Mouse (Mus musculus): Measurements from ENCODE around the gene Cdk19. TPM values are rescaled to one million over a fixed set of nuclear protein-coding genes. Genes with fewer than 3 reads are reported as not detected.

Cdk19 gene
- polyA plus RNA-seq, 1 experiment: 16.0 TPM

DNA sequence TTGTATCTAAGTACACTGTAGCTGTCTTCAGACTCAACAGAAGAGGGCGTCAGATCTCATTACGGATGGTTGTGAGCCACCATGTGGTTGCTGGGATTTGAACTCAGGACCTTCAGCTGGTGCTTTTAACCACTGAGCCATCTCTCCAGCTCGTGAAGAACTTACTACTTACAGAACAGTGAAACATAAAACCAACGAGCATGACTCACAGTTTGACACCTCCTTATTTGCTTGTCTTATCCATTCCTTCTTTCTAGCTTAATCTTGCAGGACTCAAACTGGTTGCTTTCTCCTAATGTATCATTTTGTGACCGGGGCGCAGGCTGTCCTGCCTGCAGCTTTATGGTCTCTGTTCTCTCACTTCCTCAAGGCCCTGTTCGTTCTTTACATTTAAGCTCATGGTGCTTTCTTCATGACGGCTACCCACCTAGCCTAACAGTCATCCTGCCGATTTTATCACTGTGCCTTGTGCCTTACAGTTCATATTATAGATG, 8.1 kb downstream of the Cdk19 start:
- peak overlapping the region; percentile 71 for H3K27ac ChIP-seq (ENCODE audit: insufficient read depth, low read length)
- H3K4me3 ChIP-seq (ENCODE audit: low read depth, low read length): peak overlapping the region; percentile 39; the same call in 1 of the 2 replicates
- no peaks in the 10 kb centered on the region for H3K4me1 ChIP-seq (ENCODE audit: control insufficient read depth, insufficient read depth, low read length)
- H3K27me3 ChIP-seq (ENCODE audit: control insufficient read depth, insufficient read depth, low read length, poor library complexity, severe bottlenecking): no peaks in the 10 kb centered on the region
- H3K36me3 ChIP-seq (ENCODE audit: control insufficient read depth, insufficient read depth, low read length, poor library complexity, severe bottlenecking): no peaks in the 10 kb centered on the region
- no peak for TF ChIP-seq EP300 (IDR thresholded peaks at IDR 0.05; ENCODE audit: insufficient read depth, low read depth, low read length)
- no peak for TF ChIP-seq POLR2A (IDR thresholded peaks at IDR 0.05; ENCODE audit: insufficient read depth, low read length)
- no peak for TF ChIP-seq CTCF (IDR thresholded peaks at IDR 0.05; ENCODE audit: low read depth, low read length)
- H3K9ac ChIP-seq (ENCODE audit: low read depth, poor library complexity, severe bottlenecking): peak overlapping the region; percentile 93
- no peaks in the 10 kb centered on the region for H3K9me3 ChIP-seq (replicated peaks; ENCODE audit: control insufficient read depth, insufficient read depth, low read length, poor library complexity, severe bottlenecking)

DNA sequence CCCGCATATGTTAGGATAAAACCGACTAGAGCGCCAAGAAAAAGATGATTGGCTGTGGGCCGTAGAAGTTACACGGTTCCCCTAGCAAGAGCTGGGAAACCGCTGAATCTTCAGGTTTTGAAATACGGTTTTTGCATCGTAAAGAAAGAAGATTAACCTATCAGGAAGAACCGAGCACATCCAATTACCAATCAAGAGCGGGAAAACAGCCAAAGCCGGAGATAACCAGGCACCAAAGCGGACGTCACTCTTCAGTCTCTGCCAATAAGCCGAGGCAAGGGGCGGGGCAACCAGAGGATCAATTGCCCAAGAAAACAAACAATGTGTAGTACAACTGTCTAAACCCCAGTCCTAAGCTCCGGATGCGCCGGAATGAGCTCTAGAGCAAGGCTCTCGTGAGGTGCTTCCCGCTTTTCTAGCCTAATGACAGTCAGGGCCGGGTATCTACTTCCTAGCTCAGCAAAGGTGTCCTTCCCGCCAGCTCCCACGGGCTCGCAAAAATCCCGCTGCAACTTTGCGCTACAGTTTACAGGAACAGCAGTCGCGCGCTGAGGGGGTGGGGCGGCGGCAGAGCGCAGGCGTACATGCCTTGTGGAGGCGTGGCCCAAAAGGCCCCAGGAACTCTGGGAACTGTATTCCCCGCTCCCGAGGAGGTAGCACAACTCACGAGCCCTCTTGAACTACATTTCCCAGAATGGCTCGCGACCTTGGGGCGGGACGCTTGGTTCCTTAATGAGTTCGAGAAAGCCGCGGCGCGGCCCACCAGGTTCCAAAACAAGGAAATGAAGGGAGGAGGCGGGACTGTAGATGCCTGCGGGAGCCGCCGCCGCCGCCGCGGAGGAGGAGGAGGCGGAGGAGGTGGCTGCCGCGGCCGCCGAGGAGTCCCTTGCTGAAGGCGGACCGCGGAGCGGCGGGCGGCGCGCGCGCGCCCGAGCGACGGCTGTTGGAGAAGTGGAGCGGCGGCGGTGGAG, 9.5 kb downstream of the Cdk19 start:
- no peaks in the 10 kb centered on the region for H3K9me3 ChIP-seq (replicated peaks; ENCODE audit: control insufficient read depth, insufficient read depth, low read length, poor library complexity, severe bottlenecking)
- H3K27me3 ChIP-seq (ENCODE audit: control insufficient read depth, insufficient read depth, low read length, poor library complexity, severe bottlenecking): no peaks in the 10 kb centered on the region
- peak overlapping the region; percentile 97 for H3K27ac ChIP-seq (ENCODE audit: insufficient read depth, low read length)
- TF ChIP-seq POLR2A (IDR thresholded peaks at IDR 0.05; ENCODE audit: insufficient read depth, low read length) (peak; percentile 49), EP300 (IDR thresholded peaks at IDR 0.05; ENCODE audit: insufficient read depth, low read depth, low read length) (0 out of 2 replicates have a peak, but pooled peaks have one; percentile 11), CTCF (IDR thresholded peaks at IDR 0.05; ENCODE audit: low read depth, low read length) (no peak)
- peak overlapping the region; percentile 98 for H3K4me3 ChIP-seq (ENCODE audit: low read depth, low read length)
- no peaks in the 10 kb centered on the region for H3K36me3 ChIP-seq (ENCODE audit: control insufficient read depth, insufficient read depth, low read length, poor library complexity, severe bottlenecking)
- peak overlapping the region; percentile 95 for H3K9ac ChIP-seq (ENCODE audit: low read depth, poor library complexity, severe bottlenecking)
- H3K4me1 ChIP-seq (ENCODE audit: control insufficient read depth, insufficient read depth, low read length): no peaks in the 10 kb centered on the region

GRCm38 (mm10) chr10:40349631-40350177, 10.3 kb downstream of the Cdk19 start:
- Histone ChIP-seq H3K9me3 (replicated peaks; ENCODE audit: control insufficient read depth, insufficient read depth, low read length, poor library complexity, severe bottlenecking) (no peaks in the 10 kb centered on the region), H3K36me3 (ENCODE audit: control insufficient read depth, insufficient read depth, low read length, poor library complexity, severe bottlenecking) (no peaks in the 10 kb centered on the region), H3K27ac (ENCODE audit: insufficient read depth, low read length) (peak overlapping the region; percentile 60), H3K4me3 (ENCODE audit: low read depth, low read length) (peak overlapping the region; percentile 98), H3K4me1 (ENCODE audit: control insufficient read depth, insufficient read depth, low read length) (no peaks in the 10 kb centered on the region), H3K9ac (ENCODE audit: low read depth, poor library complexity, severe bottlenecking) (peak overlapping the region; percentile 95), H3K27me3 (ENCODE audit: control insufficient read depth, insufficient read depth, low read length, poor library complexity, severe bottlenecking) (no peaks in the 10 kb centered on the region)
- TF ChIP-seq EP300 (IDR thresholded peaks at IDR 0.05; ENCODE audit: insufficient read depth, low read depth, low read length) (0 out of 2 replicates have a peak, but pooled peaks have one; percentile 20), CTCF (IDR thresholded peaks at IDR 0.05; ENCODE audit: low read depth, low read length) (no peak), POLR2A (IDR thresholded peaks at IDR 0.05; ENCODE audit: insufficient read depth, low read length) (no peak)

DNA sequence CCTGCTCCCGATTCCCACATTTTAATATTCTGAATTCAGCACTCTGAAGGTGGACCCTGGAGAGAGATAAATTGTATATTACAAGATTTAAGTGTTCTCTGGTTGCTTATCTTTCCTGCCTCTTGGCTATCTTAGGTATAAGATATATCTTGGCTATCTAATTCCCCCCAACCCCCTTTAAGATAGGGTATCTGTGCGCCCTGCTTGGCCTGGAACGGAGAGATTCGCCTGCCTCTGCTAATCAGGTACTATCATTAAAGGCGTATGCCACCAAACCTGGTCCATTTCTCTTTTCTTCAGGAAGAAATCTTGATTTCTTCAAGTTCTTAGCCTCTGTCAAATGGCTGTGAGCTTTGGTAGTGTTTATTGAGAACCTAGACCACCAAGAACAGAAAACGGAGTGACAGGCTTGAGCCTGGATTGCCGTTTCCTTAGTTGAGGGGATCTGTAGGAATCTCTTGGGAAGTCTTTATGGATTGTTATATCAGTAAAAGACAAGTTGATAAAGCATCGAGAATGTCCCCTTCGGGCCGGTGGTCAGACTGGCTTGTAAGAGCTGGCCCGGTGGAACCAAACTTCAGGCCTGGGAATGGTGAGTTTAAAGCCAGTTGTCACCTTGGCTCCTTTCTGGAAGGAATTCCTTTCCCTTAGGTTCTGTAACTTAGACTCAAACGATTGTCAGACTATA, 11.0 kb downstream of the Cdk19 start:
- Histone ChIP-seq H3K9ac (ENCODE audit: low read depth, poor library complexity, severe bottlenecking) (peak overlapping the region; percentile 95), H3K27ac (ENCODE audit: insufficient read depth, low read length) (no peak overlapping the region), H3K9me3 (replicated peaks; ENCODE audit: control insufficient read depth, insufficient read depth, low read length, poor library complexity, severe bottlenecking) (no peaks in the 10 kb centered on the region), H3K4me3 (ENCODE audit: low read depth, low read length) (peak overlapping the region; percentile 98), H3K27me3 (ENCODE audit: control insufficient read depth, insufficient read depth, low read length, poor library complexity, severe bottlenecking) (no peaks in the 10 kb centered on the region), H3K36me3 (ENCODE audit: control insufficient read depth, insufficient read depth, low read length, poor library complexity, severe bottlenecking) (no peaks in the 10 kb centered on the region), H3K4me1 (ENCODE audit: control insufficient read depth, insufficient read depth, low read length) (no peaks in the 10 kb centered on the region)
- TF ChIP-seq POLR2A (IDR thresholded peaks at IDR 0.05; ENCODE audit: insufficient read depth, low read length): no peak
- no peak for TF ChIP-seq EP300 (IDR thresholded peaks at IDR 0.05; ENCODE audit: insufficient read depth, low read depth, low read length)
- no peak for TF ChIP-seq CTCF (IDR thresholded peaks at IDR 0.05; ENCODE audit: low read depth, low read length)

- H3K27me3 ChIP-seq (ENCODE audit: control insufficient read depth, insufficient read depth, low read length, poor library complexity, severe bottlenecking): no peaks in the 10 kb centered on the region
- no peak overlapping the region for H3K4me3 ChIP-seq (ENCODE audit: low read depth, low read length)
- TF ChIP-seq CTCF (IDR thresholded peaks at IDR 0.05; ENCODE audit: low read depth, low read length) (no peak), POLR2A (IDR thresholded peaks at IDR 0.05; ENCODE audit: insufficient read depth, low read length) (no peak), EP300 (IDR thresholded peaks at IDR 0.05; ENCODE audit: insufficient read depth, low read depth, low read length) (no peak)
- H3K9me3 ChIP-seq (replicated peaks; ENCODE audit: control insufficient read depth, insufficient read depth, low read length, poor library complexity, severe bottlenecking): no peaks in the 10 kb centered on the region
- H3K4me1 ChIP-seq (ENCODE audit: control insufficient read depth, insufficient read depth, low read length): no peaks in the 10 kb centered on the region
- H3K27ac ChIP-seq (ENCODE audit: insufficient read depth, low read length): no peak overlapping the region
- peak overlapping the region; percentile 62 for H3K9ac ChIP-seq (ENCODE audit: low read depth, poor library complexity, severe bottlenecking)
- H3K36me3 ChIP-seq (ENCODE audit: control insufficient read depth, insufficient read depth, low read length, poor library complexity, severe bottlenecking): no peaks in the 10 kb centered on the region
Observed at GRCm38 (mm10) chr10:40351156-40351555, 11.8 kb downstream of the Cdk19 start.

All from ES-Bruce4 (cell line).